Mouse (Mus musculus): ENCODE data around the gene Rln3.

- no peak for TF ChIP-seq CHD1 (IDR thresholded peaks at IDR 0.05; ENCODE audit: low read depth, low read length)
- TF ChIP-seq JUND (conservative IDR thresholded peaks at IDR 0.05; ENCODE audit: low read depth, low read length) = no peak
- TF ChIP-seq POLR2A (IDR thresholded peaks at IDR 0.05; ENCODE audit: low read depth, low read length) = no peak
- no peak for TF ChIP-seq CTCF (conservative IDR thresholded peaks at IDR 0.05 in 1 of 2, IDR thresholded peaks at IDR 0.05 in 1 of 2; ENCODE audit: low read depth in 2 of 2, low read length in 2 of 2)
- no peak for TF ChIP-seq ZNF384 (IDR thresholded peaks at IDR 0.05; ENCODE audit: low read depth, low read length)
Observed at GRCm38 (mm10) chr8:84019738-84020137, 25.1 kb downstream of the Rln3 start.
